Mouse (Mus musculus) thymus, adult 2 months (tissue): ENCODE measurements around the gene Rasgrp3. TPM values are rescaled to one million over a fixed set of nuclear protein-coding genes. Genes with fewer than 3 reads are reported as not detected.

ENCODE experiments used
- DNase-seq: peaks from one replicate; pipeline ENCODE4 v3.0.0; 2021
- H3K27ac ChIP-seq: fragments of 200-500 bp; 2 replicates; pipeline ENCODE4 v1.5.1; 2012; ENCODE audit warnings: low read length, control low read depth; ENCODE audit not compliant: control insufficient read depth, insufficient read depth
- H3K27me3 ChIP-seq: fragments of 200-500 bp; 2 replicates; pipeline ENCODE4 v1.6.1; 2012; ENCODE audit warnings: mild to moderate bottlenecking, low read length, moderate library complexity, mixed read lengths; ENCODE audit not compliant: control insufficient read depth, insufficient read depth
- H3K36me3 ChIP-seq: fragments of 200-500 bp; 2 replicates; pipeline ENCODE4 v1.6.1; 2012; ENCODE audit warnings: mild to moderate bottlenecking, low read length, moderate library complexity; ENCODE audit not compliant: control insufficient read depth, insufficient read depth
- H3K4me1 ChIP-seq: fragments of 200-500 bp; replicated peaks from 2 replicates; pipeline ENCODE4 v1.6.1; 2012; ENCODE audit warnings: low read length; ENCODE audit not compliant: control insufficient read depth, insufficient read depth
- H3K4me3 ChIP-seq: fragments of 200-500 bp; 2 replicates; pipeline ENCODE4 v1.5.1; 2012; ENCODE audit warnings: mild to moderate bottlenecking, low read length, control low read depth, moderate library complexity; ENCODE audit not compliant: control insufficient read depth, insufficient read depth
- CTCF ChIP-seq: fragments of 200-500 bp; IDR thresholded peaks from 2 replicates; pipeline ENCODE4 v1.5.1; 2012; ENCODE audit warnings: mild to moderate bottlenecking, control low read depth, low read length, moderate library complexity, borderline replicate concordance; ENCODE audit not compliant: control insufficient read depth, poor library complexity, insufficient read depth; ENCODE audit errors: extremely low read depth
- POLR2A ChIP-seq: fragments of 200-500 bp; IDR thresholded peaks from 2 replicates; pipeline ENCODE4 v1.6.1; 2012; ENCODE audit warnings: mild to moderate bottlenecking, low read length, control low read depth, moderate library complexity; ENCODE audit not compliant: control insufficient read depth, poor library complexity, insufficient read depth; ENCODE audit errors: extremely low read depth
- WGBS: fragments of 180-500 bp; shearing (Covaris S2); methylation state at CpG from one replicate; pipeline ENCODE4 v1.1.7; 2018; 5-methylcytosine and 5-hydroxymethylcytosine counted together
- polyA plus RNA-seq: library from polyadenylated mRNA; depleted of rRNA; stranded (reverse); fragments of >200 nt; gene quantifications from 2 replicates; pipeline ENCODE4 v1.2.3, GENCODE M21; 2012

Rasgrp3 gene
- polyA plus RNA-seq, 1 experiment: 1.9 TPM

DNA sequence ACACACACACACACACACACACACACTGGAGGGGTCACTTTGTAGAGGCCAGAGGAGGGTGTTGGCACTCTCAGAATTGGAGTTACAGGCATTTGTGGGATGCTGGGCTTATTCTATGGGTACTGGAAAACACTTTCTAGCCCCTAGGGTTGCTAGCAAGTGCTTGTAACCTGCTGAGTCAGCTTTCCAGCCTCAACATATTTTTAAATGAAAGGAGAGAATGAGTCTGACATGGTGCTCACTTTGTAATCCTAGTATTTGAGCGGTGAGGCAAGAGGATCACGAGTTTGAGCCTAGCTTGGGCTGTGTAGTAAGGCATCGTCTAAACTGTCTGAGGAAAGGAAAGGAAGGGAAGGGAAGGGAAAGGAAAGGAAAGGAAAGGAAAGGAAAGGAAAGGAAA lies 825 bp upstream of the Rasgrp3 start:
- DNase-seq: no peak
- H3K27me3 ChIP-seq: no peaks in the 10 kb centered on the region
- H3K4me1 ChIP-seq: no peaks in the 10 kb centered on the region; the same call in 1 of the 2 replicates
- no peaks in the 10 kb centered on the region for H3K36me3 ChIP-seq
- WGBS: 81% methylated on average over 3 of the region's 3 CpGs
- H3K27ac ChIP-seq: no peak overlapping the region
- TF ChIP-seq CTCF (no peak), POLR2A (no peak)
- H3K4me3 ChIP-seq: no peak overlapping the region

DNA sequence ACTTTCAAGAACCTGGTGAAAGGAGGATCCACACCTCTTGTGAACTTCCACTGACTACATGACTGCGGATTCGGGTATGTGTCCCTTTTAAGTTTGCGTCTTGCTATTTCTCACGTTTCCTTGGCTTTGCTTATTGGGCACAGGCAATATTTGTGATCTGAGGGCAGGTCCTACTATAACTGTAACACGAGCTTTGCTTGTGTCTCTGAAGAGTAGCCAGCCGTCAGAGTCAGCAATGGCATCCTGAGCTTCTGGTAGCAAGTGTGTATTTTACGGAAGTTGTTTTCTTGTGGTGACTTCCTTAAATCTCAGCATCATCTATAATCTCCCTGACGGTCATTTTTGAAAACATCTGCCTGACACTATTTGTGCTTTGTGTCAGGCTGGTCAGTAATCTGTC lies 399 bp downstream of the Rasgrp3 start:
- DNase-seq: no peak
- H3K27ac ChIP-seq: no peak overlapping the region
- no peak for TF ChIP-seq POLR2A
- no peak for TF ChIP-seq CTCF
- 34% methylated on average over 8 of the region's 8 CpGs for WGBS
- H3K4me1 ChIP-seq: no peaks in the 10 kb centered on the region; the same call in 1 of the 2 replicates
- H3K27me3 ChIP-seq: no peaks in the 10 kb centered on the region
- H3K36me3 ChIP-seq: no peaks in the 10 kb centered on the region
- no peak overlapping the region for H3K4me3 ChIP-seq

DNA sequence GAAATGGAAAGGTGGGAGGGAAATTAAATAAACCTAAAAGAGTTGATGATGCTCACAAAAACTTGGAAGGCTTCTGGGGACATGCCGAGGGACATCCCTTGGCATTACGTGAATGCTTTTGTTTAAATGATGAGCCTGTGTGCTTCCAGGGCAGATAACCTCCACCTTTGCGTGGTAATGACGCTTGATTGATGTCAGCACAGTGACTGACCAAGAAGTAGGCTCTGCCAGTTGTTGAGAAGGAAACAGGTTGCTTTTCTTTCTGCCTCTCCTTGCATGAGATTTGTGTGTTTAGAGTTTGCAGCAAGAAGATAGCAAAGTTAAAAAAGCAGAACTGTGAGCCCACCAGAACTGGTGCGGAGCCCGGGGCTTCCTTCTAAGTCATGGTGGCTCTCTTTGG lies 1.1 kb downstream of the Rasgrp3 start:
- H3K36me3 ChIP-seq: no peaks in the 10 kb centered on the region
- TF ChIP-seq CTCF (no peak), POLR2A (no peak)
- H3K27me3 ChIP-seq: no peaks in the 10 kb centered on the region
- no peak overlapping the region for H3K27ac ChIP-seq
- no peak overlapping the region for H3K4me3 ChIP-seq
- no peaks in the 10 kb centered on the region; the same call in 1 of the 2 replicates for H3K4me1 ChIP-seq
- DNase-seq: no peak
- WGBS: 36% methylated on average over 6 of the region's 6 CpGs

DNA sequence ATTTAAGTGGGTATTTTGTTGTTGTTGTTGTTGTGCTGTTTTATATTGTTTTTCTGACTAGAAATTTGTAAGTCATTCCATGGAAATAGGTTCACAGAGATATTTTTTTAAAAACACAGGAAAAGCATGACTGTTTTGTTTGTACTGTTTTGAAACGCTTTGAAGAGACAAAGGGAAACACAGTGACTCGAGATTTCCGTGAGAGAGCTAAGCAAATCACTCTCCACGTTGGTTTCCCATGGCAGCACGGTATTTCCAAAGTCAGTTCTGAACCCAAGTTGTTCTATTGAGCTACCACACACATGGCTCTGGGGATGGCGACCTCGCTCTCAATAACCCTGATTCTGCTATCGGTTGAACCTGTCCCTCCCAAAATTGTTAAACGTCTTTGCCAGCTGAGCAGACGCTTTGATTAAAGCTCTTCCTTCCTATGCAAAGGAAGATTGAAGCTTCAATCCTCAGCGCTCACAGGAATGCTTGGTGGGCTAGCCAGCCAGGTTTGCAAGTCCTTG lies 1.6 kb downstream of the Rasgrp3 start:
- H3K27me3 ChIP-seq: no peaks in the 10 kb centered on the region
- no peaks in the 10 kb centered on the region for H3K36me3 ChIP-seq
- H3K27ac ChIP-seq: no peak overlapping the region
- no peak for TF ChIP-seq POLR2A
- TF ChIP-seq CTCF: no peak
- WGBS: 66% methylated on average over 11 of the region's 11 CpGs
- H3K4me1 ChIP-seq: no peaks in the 10 kb centered on the region; the same call in 1 of the 2 replicates
- no peak overlapping the region for H3K4me3 ChIP-seq
- no peak for DNase-seq

DNA sequence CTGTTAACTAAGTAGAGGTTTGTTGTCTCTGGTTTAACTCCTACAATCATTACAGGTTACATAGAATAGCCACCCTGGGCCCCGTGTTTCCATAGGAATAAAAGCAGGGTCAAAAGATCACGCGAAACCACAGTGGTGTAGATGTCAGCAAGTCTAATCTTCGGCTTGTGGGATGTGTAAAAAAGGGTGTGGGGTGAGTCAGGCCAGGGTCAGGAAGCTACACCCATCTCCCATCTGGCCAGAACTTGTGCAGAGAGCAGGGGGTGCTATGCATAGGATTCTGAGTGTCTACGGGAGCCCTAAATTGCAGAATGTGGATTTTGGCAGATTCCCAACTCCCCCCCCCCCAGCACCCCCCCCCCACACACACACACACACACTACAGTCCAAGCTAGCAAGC lies 2.5 kb downstream of the Rasgrp3 start:
- TF ChIP-seq POLR2A (no peak), CTCF (no peak)
- Histone ChIP-seq H3K27me3 (no peaks in the 10 kb centered on the region), H3K4me1 (no peaks in the 10 kb centered on the region; the same call in 1 of the 2 replicates), H3K27ac (no peak overlapping the region), H3K36me3 (no peaks in the 10 kb centered on the region), H3K4me3 (no peak overlapping the region)
- 50% methylated on average over 5 of the region's 5 CpGs for WGBS
- no peak for DNase-seq

DNA sequence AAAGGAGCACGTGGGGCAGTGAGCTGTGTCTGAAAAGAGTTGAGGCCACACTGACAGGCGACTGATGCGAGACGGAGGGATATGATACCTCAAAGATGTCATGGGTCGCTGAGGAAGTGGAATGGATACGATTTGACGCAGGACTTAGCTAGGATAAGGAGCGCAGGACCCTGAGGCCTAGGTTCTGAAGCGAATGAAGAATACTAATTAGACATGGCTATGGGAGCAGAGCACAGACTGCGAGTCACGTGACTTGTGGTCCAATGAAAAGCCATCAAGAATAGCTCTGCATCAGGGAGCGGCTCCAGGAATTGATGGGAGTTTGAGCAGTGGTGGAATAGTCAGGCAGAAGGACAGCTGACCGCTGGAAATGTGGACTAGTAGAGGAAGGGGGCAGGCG lies 3.4 kb downstream of the Rasgrp3 start:
- H3K27ac ChIP-seq: no peak overlapping the region
- WGBS: 94% methylated on average over 14 of the region's 14 CpGs
- no peak for DNase-seq
- TF ChIP-seq POLR2A: no peak
- no peak overlapping the region for H3K4me3 ChIP-seq
- no peaks in the 10 kb centered on the region; the same call in 1 of the 2 replicates for H3K4me1 ChIP-seq
- H3K36me3 ChIP-seq: no peaks in the 10 kb centered on the region
- no peaks in the 10 kb centered on the region for H3K27me3 ChIP-seq

DNA sequence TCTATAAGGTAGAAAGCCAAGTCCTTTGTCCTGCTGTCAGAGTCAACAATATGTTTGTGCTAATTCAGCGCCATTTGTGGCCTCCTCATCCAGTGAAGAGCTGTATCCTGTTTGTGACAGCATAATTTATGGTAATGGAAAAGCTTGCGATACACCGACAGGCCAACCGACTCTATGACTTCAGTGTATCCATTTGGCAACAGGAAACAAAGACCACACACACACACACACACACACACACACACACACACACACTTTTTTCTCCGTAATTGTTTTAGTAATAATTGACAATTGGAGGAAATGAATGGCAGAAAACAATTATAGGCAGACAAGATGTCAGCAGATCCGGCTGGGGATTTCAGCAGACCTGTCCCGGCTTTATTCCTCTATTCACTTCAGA lies 4.9 kb downstream of the Rasgrp3 start:
- Histone ChIP-seq H3K27me3 (no peaks in the 10 kb centered on the region), H3K36me3 (no peaks in the 10 kb centered on the region), H3K4me1 (no peaks in the 10 kb centered on the region; the same call in 1 of the 2 replicates), H3K27ac (no peak overlapping the region), H3K4me3 (no peak overlapping the region)
- DNase-seq: no peak
- 62% methylated on average over 7 of the region's 7 CpGs for WGBS
- TF ChIP-seq CTCF: no peak
- TF ChIP-seq POLR2A: no peak
